Mouse (Mus musculus) thymus, postnatal 36 days (tissue): ENCODE measurements around the gene Vmn2r77.
"Not testable (repeated sequence)": the region's sequence is repeated elsewhere in the genome, so short reads cannot be mapped to it uniquely, and the experiment has no call there.

Source experiments
- DNase-seq, 2 experiments: peaks; one replicate each; pipeline ENCODE4 v3.0.0; 2022; ENCODE audit warnings: mixed read lengths in 2 of 2

Gene Vmn2r77

DNA sequence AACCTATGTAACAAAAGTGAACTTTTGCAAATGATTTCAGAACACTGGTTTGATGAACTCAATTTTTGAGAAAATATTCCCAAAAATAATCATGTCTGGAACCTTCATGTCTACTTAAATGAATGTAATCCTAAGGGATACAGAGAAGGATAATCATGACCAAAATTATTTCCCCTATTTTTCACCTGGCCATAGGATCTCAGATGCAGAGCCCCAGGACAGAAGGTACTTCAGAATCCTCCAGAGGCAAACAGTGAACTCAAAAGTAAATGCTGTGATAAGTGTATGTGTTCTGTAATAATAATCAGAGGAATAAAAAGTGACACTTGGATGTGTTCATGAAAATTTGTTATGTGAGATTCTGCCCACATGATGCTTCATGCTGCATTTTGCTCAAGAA lies at the start of gene Vmn2r77:
Gene Vmn2r77, plus strand, starts transcription at position 301 of the 400 bp plus-strand sequence.
- no peak for DNase-seq

DNA sequence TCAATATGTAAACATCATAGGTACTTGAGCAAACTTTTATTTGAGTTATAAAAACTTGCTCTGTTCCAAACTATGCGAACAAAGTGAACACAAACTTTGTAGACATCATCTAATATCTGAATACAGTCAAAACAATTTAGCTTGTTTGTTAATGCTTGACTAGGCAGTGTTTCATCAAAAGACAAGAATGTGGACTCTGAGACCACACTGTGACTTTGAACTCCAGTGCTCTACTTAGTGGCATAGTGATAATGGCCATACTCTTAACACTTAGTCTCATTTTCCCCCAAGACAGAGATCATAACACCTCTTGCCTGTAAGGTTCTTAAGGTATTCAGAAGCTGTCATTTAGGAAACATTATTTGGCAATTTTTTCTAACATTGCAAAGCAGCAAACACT lies 34.1 kb upstream of the Vmn2r77 start:
- no peak for DNase-seq

DNA sequence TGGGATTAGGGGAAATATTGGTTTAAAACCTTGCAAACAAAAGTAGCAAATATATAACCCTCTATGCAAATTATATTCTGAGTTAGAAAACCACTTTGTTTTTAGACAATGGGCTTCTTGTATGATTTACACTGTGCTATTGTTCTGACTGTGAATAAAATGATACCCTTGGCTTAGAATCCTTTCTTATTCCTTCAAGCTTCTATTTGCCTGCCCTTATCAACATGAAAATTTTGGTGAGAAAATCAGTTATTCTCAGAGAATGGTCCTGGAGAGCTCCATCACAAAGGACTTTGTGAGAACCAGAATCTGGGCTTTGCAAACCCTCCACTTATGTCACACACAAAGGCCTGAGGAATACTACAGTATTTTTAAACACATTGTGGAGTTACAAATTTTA lies 30.2 kb upstream of the Vmn2r77 start:
- DNase-seq: no peak

DNA sequence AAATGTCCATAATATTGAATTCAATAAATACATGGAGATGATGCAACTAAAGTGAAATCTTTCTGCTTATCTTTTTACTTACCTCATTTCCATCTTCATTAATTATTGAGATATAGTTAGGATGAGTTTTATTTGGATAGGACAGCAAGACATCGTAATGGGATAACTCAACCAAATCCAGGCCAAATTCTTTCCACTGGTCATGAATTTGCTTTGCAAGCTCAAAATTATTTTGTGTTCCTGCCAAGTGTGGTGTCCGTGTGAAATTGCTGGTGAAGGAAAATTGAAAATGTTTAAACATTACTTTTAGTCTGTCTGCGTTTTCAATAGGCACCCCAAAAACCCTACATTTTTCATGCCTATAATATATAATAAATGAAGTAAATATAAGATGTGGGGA lies 23.2 kb upstream of the Vmn2r77 start:
- DNase-seq: no peak

DNA sequence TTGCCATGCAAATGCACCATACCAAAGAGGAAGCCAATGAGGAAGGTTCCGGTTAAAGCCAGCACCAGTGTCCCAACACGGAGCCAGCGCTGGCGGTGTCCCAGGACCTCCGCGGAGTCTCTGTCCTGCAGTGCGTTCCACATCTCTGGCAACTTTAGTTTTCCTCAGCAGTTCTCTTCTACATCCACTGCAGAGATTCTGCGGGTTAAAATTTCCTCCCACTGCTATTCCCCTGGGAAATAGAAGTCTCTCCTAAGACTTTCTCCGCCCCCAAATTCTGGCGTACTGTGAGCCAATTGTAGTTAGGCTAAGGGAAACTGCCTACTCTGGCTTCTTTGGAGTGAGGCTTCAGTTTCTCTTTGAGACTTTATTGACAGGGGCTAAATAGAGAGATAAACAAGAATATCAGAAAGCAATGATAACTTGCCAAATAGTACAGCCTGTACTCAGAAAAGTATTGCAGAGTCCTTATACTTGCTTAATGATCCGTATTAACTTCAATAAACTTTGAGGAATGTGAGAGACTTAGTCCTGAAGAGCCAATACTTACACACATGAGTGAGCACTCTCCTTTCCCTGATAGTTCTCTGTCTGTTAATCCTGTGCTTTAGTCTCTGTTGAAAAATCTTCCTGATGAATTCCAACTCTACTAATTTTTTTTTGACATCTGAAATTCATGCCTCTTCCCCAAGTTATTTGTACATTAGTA lies 19.1 kb upstream of the Vmn2r77 start, which contains the start of gene Folh1:
Gene Folh1, minus strand, starts transcription at position 327 of the 709 bp plus-strand sequence.
- no peak for DNase-seq

DNA sequence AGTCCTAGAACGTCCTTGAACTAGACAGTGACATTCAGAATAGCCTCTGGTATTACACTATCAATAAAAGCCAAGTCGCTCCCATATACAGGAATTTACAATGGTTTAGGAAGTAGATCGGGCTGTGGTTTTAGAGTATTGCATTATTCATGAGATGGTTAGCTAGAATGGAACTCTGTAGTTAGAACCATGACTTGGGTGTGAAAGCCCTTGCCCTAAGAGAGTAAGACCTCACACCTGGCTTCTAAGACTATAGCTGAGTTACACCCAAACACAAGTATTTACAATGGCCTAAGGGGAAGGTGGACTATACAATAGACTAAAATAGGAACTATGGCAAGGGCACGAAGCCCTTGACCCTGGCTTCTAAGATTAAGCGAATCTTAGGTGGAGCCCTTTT lies 20.4 kb downstream of the Vmn2r77 start:
- DNase-seq: not testable (repeated sequence)

DNA sequence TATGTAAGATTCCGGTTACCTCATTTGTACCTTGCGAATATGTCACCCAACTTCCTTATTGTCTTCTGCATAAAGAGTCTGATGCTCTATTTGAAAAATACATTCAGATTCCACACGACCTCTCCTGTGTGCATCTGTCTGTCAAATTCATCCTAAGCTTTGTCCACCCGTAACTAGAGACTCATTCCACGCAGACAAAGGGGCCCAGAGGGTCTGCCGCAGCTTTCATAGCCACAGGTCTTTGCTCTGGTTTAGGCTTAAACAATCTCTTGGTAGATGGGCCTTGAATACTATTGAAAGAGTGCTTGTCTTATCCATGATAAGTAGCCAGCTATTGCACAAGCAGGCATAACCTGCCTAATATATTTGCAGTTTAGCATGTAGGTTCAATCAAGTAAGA lies 20.9 kb downstream of the Vmn2r77 start:
- not testable (repeated sequence) for DNase-seq

DNA sequence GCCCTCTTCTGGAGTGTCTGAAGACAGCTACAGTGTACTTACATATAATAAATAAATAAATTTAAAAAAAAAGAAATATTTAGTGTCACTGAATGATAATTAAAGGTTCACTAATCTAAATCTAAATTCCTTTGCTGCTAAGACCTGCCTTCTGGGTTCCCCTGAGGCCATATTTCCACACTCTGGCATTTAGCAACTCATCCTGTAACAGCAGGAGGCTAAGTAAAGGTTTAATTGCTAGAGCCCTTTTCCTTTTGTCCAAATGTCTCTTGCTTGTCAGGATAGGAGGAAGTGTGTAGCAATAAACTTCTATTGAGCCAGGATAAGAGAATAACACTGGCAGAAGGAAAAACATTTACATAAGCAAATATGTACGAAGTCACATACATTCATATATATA lies 21.6 kb downstream of the Vmn2r77 start:
- no peak for DNase-seq
